Mouse (Mus musculus) lung, postnatal 0 days (tissue): Measurements from ENCODE around the gene Slc26a10. TPM values are rescaled to one million over a fixed set of nuclear protein-coding genes. Genes with fewer than 3 reads are reported as not detected.
"Not testable (repeated sequence)": the region's sequence is repeated elsewhere in the genome, so short reads cannot be mapped to it uniquely, and the experiment has no call there.

Source experiments
- ATAC-seq: fragments of 200-750 bp; cut with Nextera tagmentation; 2 replicates; pipeline ENCODE4 v1.8.0; 2017; ENCODE audit warnings: moderate library complexity
- DNase-seq: peaks from one replicate; pipeline ENCODE4 v3.0.0-alpha.2; 2016; ENCODE audit warnings: low spot score
- H3K27ac ChIP-seq: fragments of 300-500 bp; sonication (generic); 2 replicates; pipeline ENCODE4 v1.5.1; 2014; ENCODE audit warnings: antibody characterized with exemption, mild to moderate bottlenecking, low read length, mixed read lengths
- H3K27me3 ChIP-seq: fragments of 300-500 bp; sonication (generic); replicated peaks from 2 replicates; pipeline ENCODE4 v1.6.1; 2014; ENCODE audit warnings: low read length, mixed read lengths; ENCODE audit not compliant: insufficient read depth
- H3K36me3 ChIP-seq: fragments of 300-500 bp; sonication (generic); 2 replicates; pipeline ENCODE4 v1.6.1; 2014; ENCODE audit warnings: low read length, mixed read lengths; ENCODE audit not compliant: insufficient read depth
- H3K4me1 ChIP-seq: fragments of 300-500 bp; sonication (generic); 2 replicates; pipeline ENCODE4 v1.6.1; 2014; ENCODE audit warnings: antibody characterized with exemption, low read depth, low read length, mixed read lengths; ENCODE audit not compliant: insufficient read depth
- H3K4me2 ChIP-seq: fragments of 300-500 bp; sonication (generic); replicated peaks from 2 replicates; pipeline ENCODE4 v1.6.1; 2014; ENCODE audit warnings: low read depth, mild to moderate bottlenecking, low read length, moderate library complexity, mixed read lengths
- H3K4me3 ChIP-seq: fragments of 300-500 bp; sonication (generic); 2 replicates; pipeline ENCODE4 v1.5.1; 2014; ENCODE audit warnings: low read depth, low read length
- H3K9ac ChIP-seq: fragments of 300-500 bp; sonication (generic); replicated peaks from 2 replicates; pipeline ENCODE4 v1.6.1; 2014; ENCODE audit warnings: low read depth, mild to moderate bottlenecking
- H3K9me3 ChIP-seq: fragments of 300-500 bp; sonication (generic); 2 replicates; pipeline ENCODE4 v1.6.1; 2016; ENCODE audit warnings: low read length, mixed read lengths
- CTCF ChIP-seq: IDR thresholded peaks from 2 replicates; pipeline ENCODE4 v1.5.1; 2016; ENCODE audit warnings: antibody characterized with exemption, mild to moderate bottlenecking
- EP300 ChIP-seq: IDR thresholded peaks from 2 replicates; pipeline ENCODE4 v1.6.1; 2016; ENCODE audit warnings: antibody characterized with exemption, mild to moderate bottlenecking, control low read depth
- WGBS: fragments of 180-500 bp; shearing (Covaris S2); extraction: QIAGEN DNeasy Blood & Tissue Kit; methylation state at CpG from one replicate; pipeline ENCODE4 v1.1.7; 2014; 5-methylcytosine and 5-hydroxymethylcytosine counted together
- polyA plus RNA-seq: library from polyadenylated mRNA; unstranded; fragments of >200 nt; fragmentation: Nextera tagmentation; extraction: Ambion mirVana; gene quantifications from 2 replicates; pipeline ENCODE4 v1.2.1, GENCODE M21; 2015

The Slc26a10 gene
- polyA plus RNA-seq, 1 experiment from 2014 or later: 1.0 TPM

GRCm38 (mm10) chr10:127138328-127139141, 41.9 kb downstream of the Slc26a10 start:
- Histone ChIP-seq H3K9ac (no peak overlapping the region), H3K9me3 (no peaks in the 10 kb centered on the region), H3K4me3 (no peak overlapping the region), H3K27ac (0 out of 2 replicates have a peak overlapping the region, but pooled peaks have one; percentile 0), H3K36me3 (no peaks in the 10 kb centered on the region), H3K4me2 (no peak overlapping the region), H3K4me1 (no peaks in the 10 kb centered on the region), H3K27me3 (no peaks in the 10 kb centered on the region)
- peak; percentile 44 for DNase-seq
- 61% methylated on average over 18 of the region's 18 CpGs for WGBS
- peak; percentile 61; the same call in 1 of the 2 replicates for ATAC-seq
- TF ChIP-seq CTCF: no peak
- no peak for TF ChIP-seq EP300

DNA sequence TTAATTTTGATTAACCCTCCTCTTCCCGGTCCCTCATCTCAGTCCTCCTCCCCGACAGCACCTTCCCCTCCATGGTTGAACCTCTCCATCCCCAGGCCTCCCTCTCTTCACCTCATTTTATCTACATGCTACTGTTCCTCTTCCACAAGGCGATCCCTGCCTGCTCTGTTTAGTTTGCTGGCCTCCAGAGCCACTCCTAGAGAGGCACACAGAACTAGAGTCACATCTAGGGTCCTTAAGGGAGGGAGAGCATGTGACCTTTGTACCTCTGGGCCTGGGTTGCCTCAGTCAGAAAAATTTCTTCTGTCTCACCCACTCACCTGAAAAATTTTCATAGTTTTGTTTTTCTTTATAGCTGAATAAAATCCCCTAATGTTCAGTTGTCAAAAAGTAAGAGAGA, 42.5 kb downstream of the Slc26a10 start:
- Histone ChIP-seq H3K4me2 (no peak overlapping the region), H3K27me3 (no peaks in the 10 kb centered on the region), H3K27ac (no peak overlapping the region), H3K4me3 (no peak overlapping the region), H3K4me1 (no peaks in the 10 kb centered on the region), H3K9me3 (no peaks in the 10 kb centered on the region), H3K9ac (no peak overlapping the region), H3K36me3 (no peaks in the 10 kb centered on the region)
- TF ChIP-seq EP300: no peak
- ATAC-seq (no peak), DNase-seq (no peak)
- WGBS: 62% methylated on average over 3 of the region's 3 CpGs

GRCm38 (mm10) chr10:127136510-127136909, 43.9 kb downstream of the Slc26a10 start:
- peak; percentile 52 for DNase-seq
- no peaks in the 10 kb centered on the region for H3K9me3 ChIP-seq
- H3K27ac ChIP-seq: no peak overlapping the region
- H3K4me1 ChIP-seq: no peaks in the 10 kb centered on the region
- no peak overlapping the region for H3K4me2 ChIP-seq
- no peak for ATAC-seq
- WGBS: 70% methylated on average over 4 of the region's 4 CpGs
- TF ChIP-seq EP300 (no peak), CTCF (no peak)
- no peak overlapping the region for H3K4me3 ChIP-seq
- H3K36me3 ChIP-seq: no peaks in the 10 kb centered on the region
- no peaks in the 10 kb centered on the region for H3K27me3 ChIP-seq
- no peak overlapping the region for H3K9ac ChIP-seq

GRCm38 (mm10) chr10:127135118-127135836, 45.2 kb downstream of the Slc26a10 start:
- Histone ChIP-seq H3K4me2 (no peak overlapping the region), H3K27me3 (no peaks in the 10 kb centered on the region), H3K36me3 (no peaks in the 10 kb centered on the region), H3K9me3 (no peaks in the 10 kb centered on the region), H3K27ac (no peak overlapping the region), H3K9ac (no peak overlapping the region), H3K4me3 (no peak overlapping the region), H3K4me1 (no peaks in the 10 kb centered on the region)
- 41% methylated on average over 7 of the region's 8 CpGs for WGBS
- DNase-seq (no peak), ATAC-seq (no peak)
- TF ChIP-seq EP300: no peak
- no peak for TF ChIP-seq CTCF

- not testable (repeated sequence) for H3K4me3 ChIP-seq, H3K4me1 ChIP-seq, H3K27ac ChIP-seq, H3K9ac ChIP-seq, DNase-seq, ATAC-seq, H3K9me3 ChIP-seq, H3K4me2 ChIP-seq, H3K27me3 ChIP-seq, H3K36me3 ChIP-seq
- TF ChIP-seq CTCF: peak; percentile 63
- WGBS: 77% methylated on average over 3 of the region's 3 CpGs
Measured at GRCm38 (mm10) chr10:127134394-127135035, 45.9 kb downstream of the Slc26a10 start.

GRCm38 (mm10) chr10:127132469-127132868, 48.0 kb downstream of the Slc26a10 start:
- DNase-seq: no peak
- ATAC-seq: no peak
- no peak overlapping the region for H3K4me2 ChIP-seq
- no peak overlapping the region for H3K9ac ChIP-seq
- H3K4me1 ChIP-seq: peaks cover 4% of the 10 kb centered on the region; the same call in 1 of the 2 replicates
- no peak for TF ChIP-seq CTCF
- no peak for TF ChIP-seq EP300
- no peak overlapping the region for H3K27ac ChIP-seq
- no peaks in the 10 kb centered on the region for H3K36me3 ChIP-seq
- H3K9me3 ChIP-seq: no peaks in the 10 kb centered on the region
- no peak overlapping the region for H3K4me3 ChIP-seq
- WGBS: 41% methylated on average over 5 of the region's 5 CpGs
- H3K27me3 ChIP-seq: no peaks in the 10 kb centered on the region
